Mouse (Mus musculus) heart, adult 18-20 months (tissue): ENCODE measurements at regions not wholly inside any gene's neighbourhood (a gene's known extent, or its start where the extent isn't known, plus 50 kb on each side); places are given as distances from the start of the nearest gene placed in this dataset.

Experiments used
- DNase-seq, 2 experiments: peaks; one replicate each; pipeline ENCODE4 v3.0.0; 2021 to 2022; ENCODE audit warnings: mixed read lengths in 1 of 2

DNA sequence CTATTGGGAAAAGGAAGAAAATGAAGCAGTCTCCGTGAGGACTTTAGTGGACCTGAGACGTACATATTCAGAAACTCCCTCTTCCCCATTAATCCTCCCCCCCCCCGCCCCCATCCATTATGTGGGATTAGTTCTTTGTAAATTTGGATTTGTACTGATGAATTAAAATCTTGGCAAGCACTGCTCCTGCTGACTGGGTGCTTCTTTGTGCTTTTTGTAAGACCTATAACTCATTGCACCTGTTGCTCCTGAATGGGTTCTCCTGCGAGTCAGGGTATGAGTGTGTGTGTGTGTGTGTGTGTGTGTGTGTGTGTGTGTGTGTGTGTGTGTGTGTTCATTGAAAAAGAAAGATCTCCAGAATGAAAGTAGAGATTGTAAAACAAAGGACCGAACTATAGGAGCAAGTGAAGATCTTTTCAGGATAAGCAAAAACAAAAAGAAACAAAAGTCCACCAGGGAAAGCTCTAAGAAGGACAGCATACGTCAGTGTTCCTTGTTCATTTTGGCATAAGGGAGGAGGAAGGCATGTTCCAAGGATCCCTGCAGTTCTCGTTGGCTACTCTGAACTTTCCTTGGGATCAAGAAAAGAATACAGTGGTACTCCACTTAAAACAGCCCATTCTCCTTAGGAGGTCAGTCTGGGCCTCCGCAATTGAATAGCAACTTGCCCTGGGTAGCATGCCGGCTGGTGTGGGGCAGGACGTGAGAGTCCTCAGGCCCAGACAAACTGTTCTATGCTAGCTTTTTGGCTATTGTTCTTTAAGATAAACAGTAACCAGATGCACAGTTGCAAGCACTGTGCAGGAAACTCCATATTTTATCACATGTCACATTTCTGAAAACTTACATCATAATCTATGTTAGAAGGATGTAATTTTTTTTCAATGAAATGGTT lies 131.9 kb upstream of the Zfp462 start:
- DNase-seq, result no peak

DNA sequence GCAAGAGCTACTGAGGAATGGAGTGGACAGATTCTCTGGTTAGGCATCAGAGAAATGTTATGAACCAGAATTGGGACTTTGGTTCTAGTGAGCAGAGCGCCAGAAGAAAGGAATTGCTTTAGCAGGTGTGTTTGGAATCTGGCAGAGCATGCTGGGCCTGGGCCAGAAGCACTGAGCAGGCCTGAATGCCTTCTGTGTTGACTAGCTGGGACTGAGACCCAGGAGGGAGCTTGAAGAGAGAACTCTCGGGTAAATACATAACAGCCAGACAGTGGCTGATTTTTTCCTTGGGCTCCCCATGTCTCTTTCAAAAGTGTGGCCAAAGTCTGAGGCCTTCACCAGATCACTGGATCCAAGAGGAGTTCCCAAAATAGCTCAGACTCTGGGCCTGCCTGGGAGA lies 107.5 kb upstream of the Zfp462 start:
- DNase-seq, result peak; percentile 54 to 57

- no peak for DNase-seq
These were observed 106.7 kb upstream of the Zfp462 start for GRCm38 (mm10) chr4:54838111-54838510.

GRCm38 (mm10) chr4:54838794-54839193 lies 106.1 kb upstream of the Zfp462 start:
- no peak for DNase-seq

GRCm38 (mm10) chr4:54852991-54853925 lies 91.6 kb upstream of the Zfp462 start:
- no peak for DNase-seq

GRCm38 (mm10) chr4:54858604-54859003 lies 86.2 kb upstream of the Zfp462 start:
- no peak for DNase-seq

GRCm38 (mm10) chr4:54866062-54866461 lies 78.8 kb upstream of the Zfp462 start:
- DNase-seq, result no peak

DNA sequence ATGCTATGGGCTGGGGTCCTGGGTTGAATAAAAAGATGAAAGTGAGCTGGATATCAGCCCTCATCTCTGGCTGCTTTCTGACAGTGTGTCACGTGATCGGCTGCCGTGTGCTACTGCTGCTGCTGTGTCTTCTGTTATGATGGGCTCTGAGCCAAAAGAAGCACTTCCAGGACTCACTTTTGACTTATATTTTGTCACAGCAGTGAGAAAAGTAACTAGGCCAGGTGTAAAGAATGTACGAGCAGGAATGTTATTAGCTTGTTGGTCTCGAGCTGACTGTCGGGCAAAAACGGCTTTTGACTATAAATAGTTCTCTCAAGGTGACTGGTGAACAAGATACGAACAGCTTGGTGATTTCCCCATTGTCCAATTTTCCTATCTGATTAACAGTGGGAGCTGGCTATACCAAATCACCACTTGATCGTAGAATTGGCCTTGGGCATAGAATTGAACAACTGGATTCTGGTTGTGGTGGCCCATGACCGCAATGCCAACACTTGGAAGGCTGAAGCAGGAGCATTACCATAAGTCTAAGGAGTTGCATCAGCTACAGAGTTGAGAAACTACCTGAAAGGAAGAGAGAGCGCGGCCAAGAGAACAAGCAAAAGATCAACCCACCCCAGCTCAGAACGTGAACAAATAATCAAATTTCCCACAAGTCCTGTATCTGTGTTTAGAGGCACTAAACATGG lies 70.6 kb upstream of the Zfp462 start:
- no peak for DNase-seq

- DNase-seq, result no peak
These were observed 69.3 kb upstream of the Zfp462 start for GRCm38 (mm10) chr4:54875506-54875905.

GRCm38 (mm10) chr4:54877361-54877760 lies 67.5 kb upstream of the Zfp462 start:
- DNase-seq, result no peak

DNA sequence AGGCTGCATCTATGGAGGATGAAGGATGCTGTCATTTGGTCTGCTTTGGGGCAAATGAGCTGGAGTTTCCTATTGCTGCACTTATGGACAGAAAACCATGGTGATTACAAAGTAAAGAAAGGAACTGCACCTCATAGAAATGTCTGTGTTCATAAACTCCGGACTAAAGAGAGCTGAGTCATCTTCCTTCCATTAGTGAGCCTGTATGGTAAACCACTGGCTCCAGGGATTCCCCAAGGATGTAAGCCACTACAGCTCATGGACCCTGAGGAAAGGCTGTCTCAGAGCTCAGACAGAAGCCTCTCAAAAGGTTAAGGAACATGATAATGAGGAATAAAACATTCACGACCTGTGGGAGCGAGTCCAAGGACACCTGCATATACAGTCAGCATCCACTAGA lies 66.3 kb upstream of the Zfp462 start:
- no peak for DNase-seq

GRCm38 (mm10) chr4:54893288-54893687 lies 51.6 kb upstream of the Zfp462 start:
- no peak for DNase-seq
